Mouse (Mus musculus) heart, postnatal 0 days (tissue): ENCODE measurements around the gene Gpr108.

ENCODE experiments used
- CTCF ChIP-seq: IDR thresholded peaks from 2 replicates; pipeline ENCODE4 v1.5.1; 2016; ENCODE audit warnings: antibody characterized with exemption, control low read depth, low read depth
- EP300 ChIP-seq: IDR thresholded peaks from 2 replicates; pipeline ENCODE4 v1.6.1; 2016; ENCODE audit warnings: antibody characterized with exemption, low read depth

DNA sequence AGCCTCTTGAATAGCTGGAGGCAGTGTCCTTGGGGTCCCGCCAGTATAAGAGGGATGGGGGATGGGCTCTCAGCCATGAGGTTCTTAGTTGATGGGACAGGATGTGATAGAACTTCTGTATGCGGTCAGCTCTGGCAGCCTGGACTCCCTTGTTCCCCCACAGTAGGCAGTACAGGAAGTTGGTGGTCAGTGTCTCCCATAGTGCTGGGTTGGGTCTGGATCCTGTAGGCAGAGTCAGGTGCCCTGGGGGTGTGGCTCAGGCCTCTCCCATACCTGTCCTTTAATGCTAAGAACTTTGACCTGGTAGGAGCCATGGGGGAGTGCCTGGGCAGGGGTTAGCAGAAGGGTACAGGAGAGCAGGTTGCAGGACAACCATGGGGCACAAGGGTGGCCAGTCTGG lies 15.9 kb upstream of the Gpr108 start:
- TF ChIP-seq EP300 (no peak), CTCF (no peak)
